Mouse (Mus musculus): Measurements from ENCODE around the gene Spag9. TPM values are rescaled to one million over a fixed set of nuclear protein-coding genes. Genes with fewer than 3 reads are reported as not detected.

Gene Spag9
- total and polyA plus RNA-seq, 2 experiments from 2014 or later, result 80.7 to 131 TPM

DNA sequence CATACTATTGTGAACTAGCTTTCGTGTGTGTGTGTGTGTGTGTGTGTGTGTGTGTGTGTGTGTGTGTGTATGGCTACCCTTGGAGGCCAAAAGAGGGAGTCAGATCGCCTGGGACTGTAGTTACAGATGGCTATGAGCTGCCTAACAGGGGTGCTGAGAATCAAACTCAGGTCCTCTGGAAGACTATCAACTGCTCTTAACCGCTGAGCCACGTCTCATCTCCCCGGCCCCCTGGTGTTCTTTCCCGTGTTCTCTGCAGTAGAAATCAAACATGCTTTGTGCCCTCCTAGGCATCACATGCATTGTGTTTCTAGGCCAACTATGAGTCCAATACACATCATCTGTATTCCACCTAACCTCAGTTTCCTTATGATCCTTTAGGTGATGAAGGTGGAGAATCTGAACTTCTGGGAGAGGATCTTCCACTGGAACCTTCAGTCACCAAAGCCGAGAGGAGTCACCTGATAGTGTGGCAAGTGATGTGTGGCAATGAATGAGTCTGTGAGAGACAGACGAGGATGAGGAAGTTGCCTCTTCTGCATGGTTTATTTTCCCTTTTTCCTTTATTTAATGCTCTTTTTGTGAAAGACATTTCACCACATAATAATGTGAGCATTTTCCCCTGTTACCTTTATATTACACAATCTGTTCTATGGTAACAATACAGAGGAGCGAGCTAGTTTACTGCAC, 126.6 kb downstream of the Spag9 start:
- no peak overlapping the region for H3K4me3 ChIP-seq (ENCODE audit: low read depth, low read length)
- H3K36me3 ChIP-seq (ENCODE audit: insufficient read depth, low read length), result peaks cover 36% of the 10 kb centered on the region
- no peak for TF ChIP-seq CTCF (IDR thresholded peaks at IDR 0.05)
- H3K4me1 ChIP-seq (ENCODE audit: insufficient read depth, low read length), result no peaks in the 10 kb centered on the region
- no peaks in the 10 kb centered on the region for H3K9me3 ChIP-seq (ENCODE audit: low read length)
- DNase-seq (ENCODE audit: low spot score) (no peak), ATAC-seq (ENCODE audit: low FRiP score) (no peak)
- no peak overlapping the region for H3K9ac ChIP-seq (replicated peaks; ENCODE audit: low read length, poor library complexity, severe bottlenecking)
- H3K4me2 ChIP-seq (ENCODE audit: low read depth, low read length, poor library complexity, severe bottlenecking), result no peak overlapping the region
- no peak overlapping the region for H3K27ac ChIP-seq (ENCODE audit: low read depth, low read length)
- no peaks in the 10 kb centered on the region for H3K27me3 ChIP-seq (ENCODE audit: insufficient read depth, low read length)
- WGBS, result 89% methylated on average over 9 of the region's 9 CpGs

GRCm38 (mm10) chr11:94126701-94127100, 130.8 kb downstream of the Spag9 start:
- peaks cover 2% of the 10 kb centered on the region; the same call in 1 of the 2 replicates for H3K4me1 ChIP-seq (ENCODE audit: insufficient read depth, low read length)
- no peaks in the 10 kb centered on the region for H3K27me3 ChIP-seq (ENCODE audit: insufficient read depth, low read length)
- no peak for ATAC-seq (ENCODE audit: low FRiP score)
- WGBS, result 97% methylated on average over 9 of the region's 9 CpGs
- no peak overlapping the region for H3K27ac ChIP-seq (ENCODE audit: low read depth, low read length)
- no peak overlapping the region for H3K9ac ChIP-seq (replicated peaks; ENCODE audit: low read length, poor library complexity, severe bottlenecking)
- no peaks in the 10 kb centered on the region for H3K9me3 ChIP-seq (ENCODE audit: low read length)
- no peak for TF ChIP-seq CTCF (IDR thresholded peaks at IDR 0.05)
- no peak overlapping the region for H3K4me3 ChIP-seq (ENCODE audit: low read depth, low read length)
- no peak for DNase-seq (ENCODE audit: low spot score)
- H3K4me2 ChIP-seq (ENCODE audit: low read depth, low read length, poor library complexity, severe bottlenecking), result no peak overlapping the region
- H3K36me3 ChIP-seq (ENCODE audit: insufficient read depth, low read length), result peaks cover 21% of the 10 kb centered on the region

- Histone ChIP-seq H3K27me3 (ENCODE audit: insufficient read depth, low read length) (no peaks in the 10 kb centered on the region), H3K4me2 (ENCODE audit: low read depth, low read length, poor library complexity, severe bottlenecking) (no peak overlapping the region), H3K36me3 (ENCODE audit: insufficient read depth, low read length) (peaks cover 16% of the 10 kb centered on the region), H3K4me3 (ENCODE audit: low read depth, low read length) (no peak overlapping the region), H3K9me3 (ENCODE audit: low read length) (no peaks in the 10 kb centered on the region), H3K4me1 (ENCODE audit: insufficient read depth, low read length) (peaks cover 2% of the 10 kb centered on the region; the same call in 1 of the 2 replicates), H3K27ac (ENCODE audit: low read depth, low read length) (no peak overlapping the region), H3K9ac (replicated peaks; ENCODE audit: low read length, poor library complexity, severe bottlenecking) (no peak overlapping the region)
- ATAC-seq (ENCODE audit: low FRiP score) (peak; percentile 85), DNase-seq (ENCODE audit: low spot score) (peak; percentile 90)
- 26% methylated on average over 5 of the region's 5 CpGs for WGBS
- peak; percentile 96 for TF ChIP-seq CTCF (IDR thresholded peaks at IDR 0.05)
These were observed 132.1 kb downstream of the Spag9 start for GRCm38 (mm10) chr11:94127966-94128365.

GRCm38 (mm10) chr11:94128506-94128905, 132.6 kb downstream of the Spag9 start:
- peak; percentile 17 for DNase-seq (ENCODE audit: low spot score)

GRCm38 (mm10) chr11:94129261-94130059, 133.6 kb downstream of the Spag9 start:
- ATAC-seq (ENCODE audit: low FRiP score), result peak; percentile 28; the same call in 1 of the 2 replicates
- peak; percentile 89 for DNase-seq (ENCODE audit: low spot score)
- 62% methylated on average over 12 of the region's 12 CpGs for WGBS
- 0 out of 2 replicates have a peak overlapping the region, but pooled peaks have one; percentile 5 for H3K9ac ChIP-seq (replicated peaks; ENCODE audit: low read length, poor library complexity, severe bottlenecking)
- no peak overlapping the region for H3K4me2 ChIP-seq (ENCODE audit: low read depth, low read length, poor library complexity, severe bottlenecking)
- H3K36me3 ChIP-seq (ENCODE audit: insufficient read depth, low read length), result peaks cover 10% of the 10 kb centered on the region
- no peak overlapping the region for H3K4me3 ChIP-seq (ENCODE audit: low read depth, low read length)
- no peak overlapping the region for H3K27ac ChIP-seq (ENCODE audit: low read depth, low read length)
- TF ChIP-seq CTCF (IDR thresholded peaks at IDR 0.05), result peak; percentile 89
- no peaks in the 10 kb centered on the region for H3K27me3 ChIP-seq (ENCODE audit: insufficient read depth, low read length)
- no peaks in the 10 kb centered on the region for H3K9me3 ChIP-seq (ENCODE audit: low read length)
- H3K4me1 ChIP-seq (ENCODE audit: insufficient read depth, low read length), result peaks cover 2% of the 10 kb centered on the region; the same call in 1 of the 2 replicates

More at GRCm38 (mm10) chr11:94128506-94128905, 132.6 kb downstream of the Spag9 start:
- Histone ChIP-seq H3K27me3 (ENCODE audit: insufficient read depth, low read length) (no peaks in the 10 kb centered on the region), H3K9ac (replicated peaks; ENCODE audit: low read length, poor library complexity, severe bottlenecking) (no peak overlapping the region), H3K4me1 (ENCODE audit: insufficient read depth, low read length) (peaks cover 2% of the 10 kb centered on the region; the same call in 1 of the 2 replicates), H3K4me3 (ENCODE audit: low read depth, low read length) (no peak overlapping the region), H3K4me2 (ENCODE audit: low read depth, low read length, poor library complexity, severe bottlenecking) (no peak overlapping the region), H3K27ac (ENCODE audit: low read depth, low read length) (no peak overlapping the region), H3K36me3 (ENCODE audit: insufficient read depth, low read length) (peaks cover 15% of the 10 kb centered on the region), H3K9me3 (ENCODE audit: low read length) (no peaks in the 10 kb centered on the region)
- TF ChIP-seq CTCF (IDR thresholded peaks at IDR 0.05), result no peak
- WGBS, result 71% methylated on average over 8 of the region's 8 CpGs
- ATAC-seq (ENCODE audit: low FRiP score), result no peak
